Mouse (Mus musculus): ENCODE measurements around the gene Klhl10. TPM values are rescaled to one million over a fixed set of nuclear protein-coding genes. Genes with fewer than 3 reads are reported as not detected.

Klhl10 gene
- total RNA-seq (2021) = 1 to 10 TPM in 1 of 2 experiments, under 1 TPM in 1; 0.64 to 1.4 TPM
- long read RNA-seq, experiment 1, partial matches to known transcripts = 0 of 399 reads
- long read RNA-seq, experiment 1, other reads (novel, unspliced or antisense) = 399 of 399 reads
- long read RNA-seq, experiment 2, partial matches to known transcripts = 0 of 580 reads
- long read RNA-seq, experiment 2, other reads (novel, unspliced or antisense) = 580 of 580 reads

GRCm38 (mm10) chr11:100441797-100442196, at the start of gene Klhl10, which contains the start of gene Nt5c3b:
Gene Klhl10, plus strand, starts transcription at chr11:100441917.
Gene Nt5c3b, minus strand, starts transcription at chr11:100441808.
- DNase-seq (ENCODE audit: low spot score in 2 of 2) = no peak
- H3K27ac ChIP-seq = peak within 1 kb of the TSS; percentile 95
- H3K4me3 ChIP-seq = peak within 1 kb of the TSS; percentile 83
- no peak for TF ChIP-seq CTCF (conservative IDR thresholded peaks at IDR 0.05)

- no peak for TF ChIP-seq CTCF (conservative IDR thresholded peaks at IDR 0.05)
- no peak overlapping the region for H3K4me3 ChIP-seq
- H3K27ac ChIP-seq = peak overlapping the region; percentile 53; the same call in 1 of the 2 replicates
- no peak for DNase-seq (ENCODE audit: low spot score in 2 of 2)
Measured at GRCm38 (mm10) chr11:100392958-100393357, 48.8 kb upstream of the Klhl10 start.

- no peak for DNase-seq (ENCODE audit: low spot score in 2 of 2)
- TF ChIP-seq CTCF (conservative IDR thresholded peaks at IDR 0.05) = no peak
- Histone ChIP-seq H3K4me3 (no peak overlapping the region), H3K27ac (peak overlapping the region; percentile 20; the same call in 1 of the 2 replicates)
Measured at GRCm38 (mm10) chr11:100393733-100394132, 48.0 kb upstream of the Klhl10 start.

GRCm38 (mm10) chr11:100394353-100395074, 47.2 kb upstream of the Klhl10 start:
- Histone ChIP-seq H3K4me3 (no peak overlapping the region), H3K27ac (peak overlapping the region; percentile 88)
- no peak for TF ChIP-seq CTCF (conservative IDR thresholded peaks at IDR 0.05)
- no peak for DNase-seq (ENCODE audit: low spot score in 2 of 2)

- peak overlapping the region; percentile 95 for H3K4me3 ChIP-seq
- peak overlapping the region; percentile 88 for H3K27ac ChIP-seq
- DNase-seq (ENCODE audit: low spot score in 2 of 2) = no peak
- TF ChIP-seq CTCF (conservative IDR thresholded peaks at IDR 0.05) = no peak
Measured at GRCm38 (mm10) chr11:100395200-100395599, 46.5 kb upstream of the Klhl10 start.

- TF ChIP-seq CTCF (conservative IDR thresholded peaks at IDR 0.05) = peak; percentile 18; the same call in 1 of the 2 replicates
- H3K27ac ChIP-seq = peak overlapping the region; percentile 88
- no peak for DNase-seq (ENCODE audit: low spot score in 2 of 2)
Measured at GRCm38 (mm10) chr11:100395861-100396631, 45.7 kb upstream of the Klhl10 start.

GRCm38 (mm10) chr11:100396886-100397599, 44.7 kb upstream of the Klhl10 start:
- no peak for DNase-seq (ENCODE audit: low spot score in 2 of 2)
- peak overlapping the region; percentile 88 for H3K27ac ChIP-seq
- peak; percentile 66 for TF ChIP-seq CTCF (conservative IDR thresholded peaks at IDR 0.05)
- peak overlapping the region; percentile 95 for H3K4me3 ChIP-seq

More at GRCm38 (mm10) chr11:100395861-100396631, 45.7 kb upstream of the Klhl10 start:
- H3K4me3 ChIP-seq = peak overlapping the region; percentile 95

- DNase-seq (ENCODE audit: low spot score in 2 of 2) = peak; percentile 99 to 100
- Histone ChIP-seq H3K27ac (peak within 1 kb of the TSS; percentile 88), H3K4me3 (peak within 1 kb of the TSS; percentile 95)
- TF ChIP-seq CTCF (conservative IDR thresholded peaks at IDR 0.05) = no peak; the same call in 1 of the 2 replicates
Measured at GRCm38 (mm10) chr11:100397600-100398389, 43.9 kb upstream of the Klhl10 start, which contains the start of gene Jup. Gene Jup, minus strand, starts transcription at chr11:100397763.

GRCm38 (mm10) chr11:100398517-100398916, 43.2 kb upstream of the Klhl10 start:
- no peak for TF ChIP-seq CTCF (conservative IDR thresholded peaks at IDR 0.05)
- DNase-seq (ENCODE audit: low spot score in 2 of 2) = no peak
- Histone ChIP-seq H3K4me3 (no peak overlapping the region), H3K27ac (peak overlapping the region; percentile 16; the same call in 1 of the 2 replicates)

GRCm38 (mm10) chr11:100399320-100399719, 42.4 kb upstream of the Klhl10 start:
- H3K27ac ChIP-seq = no peak overlapping the region
- no peak overlapping the region for H3K4me3 ChIP-seq
- TF ChIP-seq CTCF (conservative IDR thresholded peaks at IDR 0.05) = no peak
- DNase-seq (ENCODE audit: low spot score in 2 of 2) = no peak

- H3K27ac ChIP-seq = no peak overlapping the region
- DNase-seq (ENCODE audit: low spot score in 2 of 2) = no peak
- H3K4me3 ChIP-seq = no peak overlapping the region
- TF ChIP-seq CTCF (conservative IDR thresholded peaks at IDR 0.05) = no peak
Measured at GRCm38 (mm10) chr11:100399727-100400538, 41.8 kb upstream of the Klhl10 start.
